Mouse (Mus musculus): ENCODE measurements at regions not wholly inside any gene's neighbourhood (a gene's known extent, or its start where the extent isn't known, plus 50 kb on each side); places are given as distances from the start of the nearest gene placed in this dataset.

DNA sequence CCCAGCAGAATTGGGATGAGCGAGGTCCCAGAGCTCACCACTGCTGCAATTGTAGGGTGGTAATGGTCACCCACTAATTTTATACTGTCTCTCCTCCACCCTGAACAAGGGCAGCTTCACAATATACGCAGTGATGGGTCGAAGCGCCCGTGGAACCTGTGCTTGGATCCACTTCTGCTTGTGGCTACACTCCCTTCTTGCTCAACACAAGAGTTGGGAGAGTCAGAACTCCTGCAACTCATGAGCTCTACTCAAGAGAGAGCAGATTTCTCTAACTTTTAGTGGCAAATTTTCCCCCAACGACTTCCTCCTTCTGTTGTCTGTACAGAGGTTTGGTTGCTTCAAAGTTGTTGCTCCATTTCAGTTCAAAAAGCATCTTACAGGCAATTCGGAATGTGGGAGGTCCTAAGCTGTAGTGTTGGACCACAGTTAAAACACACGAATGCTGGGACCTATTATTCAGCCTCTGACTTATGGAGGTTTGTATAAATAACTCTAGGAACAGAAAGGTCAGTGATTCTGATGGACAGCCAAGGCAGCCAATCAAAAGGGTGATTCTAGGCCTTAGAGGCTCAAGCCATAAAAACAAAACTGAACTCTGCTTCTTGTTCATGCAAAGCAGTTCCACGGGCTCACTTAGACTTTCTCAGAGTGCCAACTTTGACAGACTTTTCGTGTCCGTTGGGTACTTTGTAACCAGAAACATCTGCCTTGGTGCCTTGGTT lies 227.8 kb upstream of the Meis1 start:
- DNase-seq (ENCODE audit: low spot score), result no peak

GRCm38 (mm10) chr11:19253605-19254004 lies 234.8 kb upstream of the Meis1 start:
- no peak for DNase-seq (ENCODE audit: low spot score)

GRCm38 (mm10) chr11:19254183-19254582 lies 235.4 kb upstream of the Meis1 start:
- DNase-seq (ENCODE audit: low spot score), result no peak

DNA sequence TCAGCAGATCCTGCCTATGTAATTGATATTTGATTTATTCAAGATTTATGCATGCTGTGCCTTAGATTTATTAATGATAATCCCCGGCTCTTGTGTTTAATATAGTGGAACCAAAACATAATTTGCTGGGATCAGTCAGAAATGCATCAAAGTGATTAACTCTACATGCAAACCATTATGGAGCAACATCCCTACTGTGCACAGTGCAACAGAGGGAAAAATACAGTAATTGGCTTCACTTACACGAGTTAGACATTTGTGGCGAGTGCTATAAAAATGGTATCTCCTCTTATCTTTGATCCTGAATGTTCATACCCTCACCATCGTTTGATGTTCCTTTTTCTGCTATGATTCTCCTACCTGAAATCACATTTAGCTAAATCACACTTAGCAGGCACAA lies 238.8 kb upstream of the Meis1 start:
- DNase-seq (ENCODE audit: low spot score), result no peak

DNA sequence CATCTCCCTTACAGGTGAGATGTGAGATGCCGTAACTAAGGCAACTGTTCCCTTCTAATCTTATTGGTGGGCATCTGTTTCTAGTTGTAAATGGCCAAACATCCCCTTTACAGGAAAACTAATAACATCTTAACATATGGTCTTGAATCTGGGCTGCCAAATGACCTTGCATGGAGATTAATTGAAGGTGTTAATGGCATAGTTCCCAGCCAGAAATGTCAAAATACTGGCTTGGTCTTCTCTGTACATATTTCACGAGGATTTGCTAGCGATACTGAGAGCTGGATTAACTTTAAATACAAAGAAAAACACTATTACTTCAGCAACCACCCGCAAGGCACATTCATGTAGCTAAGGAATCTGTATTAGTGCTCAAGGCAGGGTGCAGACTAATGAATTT lies 244.0 kb upstream of the Meis1 start:
- no peak for DNase-seq (ENCODE audit: low spot score)

- no peak for DNase-seq (ENCODE audit: low spot score)
Measured at GRCm38 (mm10) chr11:19264798-19265671, 246.2 kb upstream of the Meis1 start.

- no peak for DNase-seq (ENCODE audit: low spot score)
Measured at GRCm38 (mm10) chr11:19265672-19265972, 246.8 kb upstream of the Meis1 start.

- no peak for DNase-seq (ENCODE audit: low spot score)
Measured at GRCm38 (mm10) chr11:19290971-19291370, 272.2 kb upstream of the Meis1 start.

DNA sequence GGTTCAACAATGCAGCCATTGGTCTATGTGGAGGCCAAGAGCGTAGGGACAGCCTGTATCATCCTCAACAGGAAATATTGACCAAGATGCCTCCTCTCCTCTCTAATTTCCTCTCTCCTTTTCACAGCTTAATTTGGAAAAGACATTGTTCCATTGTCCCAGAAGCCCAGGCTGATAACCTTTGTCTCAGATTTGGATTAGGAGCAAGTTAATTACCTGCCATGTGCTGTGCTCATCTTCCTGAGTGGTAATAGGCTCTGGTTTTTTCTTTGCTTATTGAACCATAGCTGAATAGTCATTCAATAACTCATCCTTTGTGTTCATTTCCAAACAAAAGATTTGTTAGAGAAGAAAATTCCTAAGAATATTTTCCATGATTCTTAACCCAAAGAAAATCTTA lies 280.6 kb upstream of the Meis1 start:
- no peak for DNase-seq (ENCODE audit: low spot score)

GRCm38 (mm10) chr11:19306687-19307086 lies 287.9 kb upstream of the Meis1 start:
- DNase-seq (ENCODE audit: low spot score), result no peak

GRCm38 (mm10) chr11:19330685-19331239 lies 312.0 kb upstream of the Meis1 start:
- DNase-seq (ENCODE audit: low spot score), result no peak

DNA sequence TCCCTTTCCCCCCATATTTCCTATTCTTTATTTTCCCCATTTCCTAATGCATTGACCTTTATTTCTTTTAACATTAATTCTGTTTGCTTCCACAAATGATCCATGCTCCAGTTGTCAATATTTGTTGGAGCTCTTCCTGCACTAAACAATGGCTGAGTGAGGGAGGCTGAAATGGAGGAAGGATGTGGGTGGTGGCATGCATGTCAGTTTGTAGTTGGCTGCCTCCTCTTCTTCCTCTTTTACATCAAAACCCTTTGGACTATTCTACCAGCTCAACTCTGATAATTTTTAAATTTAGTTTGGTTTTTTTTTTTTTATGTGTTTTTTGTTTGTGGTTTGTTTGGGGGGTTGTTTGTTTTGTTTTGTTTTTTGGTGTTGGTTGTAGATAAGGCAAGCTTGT lies 313.5 kb upstream of the Meis1 start:
- DNase-seq (ENCODE audit: low spot score), result no peak

- no peak for DNase-seq (ENCODE audit: low spot score)
Measured at GRCm38 (mm10) chr11:19332727-19333126, 313.9 kb upstream of the Meis1 start.

- DNase-seq (ENCODE audit: low spot score), result no peak
Measured at GRCm38 (mm10) chr11:19333908-19334487, 315.2 kb upstream of the Meis1 start.

- DNase-seq (ENCODE audit: low spot score), result no peak
Measured at GRCm38 (mm10) chr11:19335384-19335783, 316.6 kb upstream of the Meis1 start.

- DNase-seq (ENCODE audit: low spot score), result no peak
Measured at GRCm38 (mm10) chr11:19339721-19340317, 321.0 kb upstream of the Meis1 start.

DNA sequence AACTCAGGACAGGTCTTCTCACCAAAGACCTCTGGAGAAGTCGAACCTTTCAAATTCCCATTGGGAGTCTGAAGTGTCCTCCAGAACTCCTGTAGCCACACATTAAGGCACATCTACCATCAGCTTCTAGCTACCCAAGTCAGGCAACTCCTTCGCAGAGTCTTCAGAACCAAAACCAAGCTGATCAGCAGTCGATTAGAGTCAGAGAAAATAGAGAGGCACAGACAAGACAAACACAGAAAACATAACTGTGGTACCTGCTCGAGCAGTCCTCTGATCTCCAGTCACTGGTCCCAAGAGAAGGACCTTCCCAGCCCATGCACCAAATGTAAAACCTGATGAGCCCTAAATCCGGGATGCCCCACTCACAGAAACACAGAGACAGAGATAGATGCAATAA lies 322.1 kb upstream of the Meis1 start:
- no peak for DNase-seq (ENCODE audit: low spot score)

DNA sequence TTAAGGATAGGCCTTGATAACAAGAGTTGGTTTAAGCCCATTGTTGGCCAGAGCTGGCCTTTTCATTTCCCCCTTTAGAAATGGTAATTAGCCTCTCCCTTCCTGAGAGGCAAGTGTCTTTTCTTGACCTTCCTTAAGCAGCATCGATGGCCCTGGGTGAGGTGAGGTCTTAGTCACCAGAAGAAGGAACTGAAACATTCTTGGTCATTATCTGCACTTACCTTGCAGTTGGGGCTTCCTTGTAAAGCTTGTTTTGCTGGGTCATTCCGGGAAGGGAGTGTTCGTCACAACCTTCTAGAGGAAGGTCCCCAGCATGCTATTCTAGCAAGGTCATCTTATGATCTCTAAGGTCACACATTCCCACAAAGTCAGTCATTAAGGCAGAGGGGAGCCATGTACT lies 322.6 kb upstream of the Meis1 start:
- DNase-seq (ENCODE audit: low spot score), result no peak

GRCm38 (mm10) chr11:19342803-19343202 lies 324.0 kb upstream of the Meis1 start:
- no peak for DNase-seq (ENCODE audit: low spot score)

- DNase-seq (ENCODE audit: low spot score), result no peak
Measured at GRCm38 (mm10) chr11:19346276-19346826, 327.6 kb upstream of the Meis1 start.

GRCm38 (mm10) chr11:19350331-19351242 lies 331.8 kb upstream of the Meis1 start:
- no peak for DNase-seq (ENCODE audit: low spot score)
